Comparison of ENCODE assay signal across 7 mouse cellular contexts in the genomic region with DNA sequence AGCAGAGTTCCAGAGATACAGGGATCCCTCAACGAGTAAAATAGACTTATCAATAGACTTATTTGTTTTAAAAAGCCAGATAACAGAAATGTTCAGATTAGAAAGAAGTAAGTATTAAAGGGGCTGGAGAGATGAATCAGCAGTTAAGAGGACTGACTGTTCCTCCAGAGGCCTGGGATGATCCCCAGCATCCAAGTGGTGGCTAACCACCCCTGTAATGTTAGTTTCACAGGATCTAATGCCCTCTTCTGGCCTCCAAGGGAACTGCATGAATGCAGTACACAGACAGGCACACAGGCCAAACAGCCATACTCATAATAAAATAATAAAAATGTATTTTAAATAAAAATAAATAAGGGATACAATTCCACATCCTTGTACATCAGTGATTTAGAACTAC. TPM values are rescaled to one million over a fixed set of nuclear protein-coding genes. Genes with fewer than 3 reads are reported as not detected.
DNase-seq lines count a peak whose midpoint lies in the region; TF ChIP-seq lines count a peak whose summit lies in the region.

No protein-coding gene starts in this region.

- DNase-seq in layer of hippocampus, adult 2 months (ENCODE audit: low spot score in 2 of 2), result no peak
- no peak for DNase-seq in layer of hippocampus, postnatal 25 days (ENCODE audit: extremely low spot score in 1 of 2, low spot score in 1 of 2)
- DNase-seq in WW6 (ENCODE audit: low read depth, low spot score), result peak; percentile 20
- peak; percentile 46 for DNase-seq in lung, postnatal 36 days
- DNase-seq in gastrocnemius, postnatal 14 days, result no peak
- no peak for DNase-seq in urinary bladder, postnatal 4 days (ENCODE audit: low spot score in 2 of 2)

- peak overlapping the region; percentile 32; the same call in 1 of the 2 replicates for H3K27ac ChIP-seq in layer of hippocampus, adult 2 months
- H3K27ac ChIP-seq in cortical plate, adult 2 months (ENCODE audit: insufficient read depth, low read length), result no peak overlapping the region

- TF ChIP-seq POLR2A in cortical plate, adult 2 months (IDR thresholded peaks at IDR 0.05; ENCODE audit: extremely low read depth, insufficient read depth, low read length), result no peak

- no peak overlapping the region for H3K4me3 ChIP-seq in layer of hippocampus, adult 2 months
- H3K4me3 ChIP-seq in cortical plate, adult 2 months (ENCODE audit: insufficient read depth, low read length), result no peak overlapping the region

- peak; percentile 81 for TF ChIP-seq CTCF in layer of hippocampus, adult 2 months (conservative IDR thresholded peaks at IDR 0.05)
- TF ChIP-seq CTCF in cortical plate, adult 2 months (IDR thresholded peaks at IDR 0.05; ENCODE audit: extremely low read depth, insufficient read depth, low read length), result peak; percentile 38

- intact Hi-C loops in gastrocnemius, postnatal 14 days (cut with DNase I; ENCODE audit: low total_unique reads), result no loop called here

- H3K4me1 ChIP-seq in cortical plate, adult 2 months (ENCODE audit: control insufficient read depth, insufficient read depth, low read length), result peaks cover 3% of the 10 kb centered on the region

RNA-seq across cellular contexts. Expression of a gene that starts 7.4 kb away (rescaled TPM):
- total RNA-seq in layer of hippocampus, adult 2 months (2021), result 10 to 100 TPM; 56.6 to 60.3 TPM
- total RNA-seq in layer of hippocampus, postnatal 25 days (2021), result 10 to 100 TPM; 58.2 to 67.7 TPM
- 91.3 and 96.5 TPM in 2 replicates for polyA plus RNA-seq in cortical plate, adult 2 months (2012; rRNA removed)
- total RNA-seq in gastrocnemius, postnatal 14 days (2021), result 1 to 10 TPM; 5.9 to 8.7 TPM

RNA-seq across cellular contexts. Expression of a gene that starts 21.8 kb away (rescaled TPM):
- total RNA-seq in layer of hippocampus, adult 2 months (2021), result 100 to 1,000 TPM; 376 to 380 TPM
- total RNA-seq in layer of hippocampus, postnatal 25 days (2021), result 100 to 1,000 TPM; 363 to 370 TPM
- polyA plus RNA-seq in cortical plate, adult 2 months (2012; rRNA removed), result 108 and 112 TPM in 2 replicates
- total RNA-seq in gastrocnemius, postnatal 14 days (2021), result 1 to 10 TPM; 7.2 to 8.9 TPM

RNA-seq across cellular contexts. Expression of a gene that starts 51.0 kb away (rescaled TPM):
- total RNA-seq in layer of hippocampus, adult 2 months (2021), result 100 to 1,000 TPM; 270 to 283 TPM
- 100 to 1,000 TPM; 306 to 314 TPM for total RNA-seq in layer of hippocampus, postnatal 25 days (2021)
- polyA plus RNA-seq in cortical plate, adult 2 months (2012; rRNA removed), result 241 and 253 TPM in 2 replicates
- total RNA-seq in gastrocnemius, postnatal 14 days (2021), result 1 to 10 TPM; 3.3 TPM

Comparison
In these comparisons a context has a peak if more than half of its experiments do, and no peak if none do; other contexts are left out.
1. DNase-seq: peak in WW6 (single experiment) and lung, postnatal 36 days (single experiment); none in layer of hippocampus, adult 2 months (0 of 2), layer of hippocampus, postnatal 25 days (0 of 2), gastrocnemius, postnatal 14 days (single experiment) and urinary bladder, postnatal 4 days (0 of 2).
2. RNA of a gene that starts 7.4 kb away (total RNA-seq): 58.2 to 67.7 TPM in layer of hippocampus, postnatal 25 days and 56.6 to 60.3 TPM in layer of hippocampus, adult 2 months; 5.9 to 8.7 TPM in gastrocnemius, postnatal 14 days; every median in the first group is over 4 times any median in the second.
3. RNA of a gene that starts 21.8 kb away (total RNA-seq): 376 to 380 TPM in layer of hippocampus, adult 2 months and 363 to 370 TPM in layer of hippocampus, postnatal 25 days; 7.2 to 8.9 TPM in gastrocnemius, postnatal 14 days; every median in the first group is over 10 times any median in the second.
4. RNA of a gene that starts 51.0 kb away (total RNA-seq): 306 to 314 TPM in layer of hippocampus, postnatal 25 days and 270 to 283 TPM in layer of hippocampus, adult 2 months; 3.3 TPM in gastrocnemius, postnatal 14 days; every median in the first group is over 10 times any median in the second.